Mouse (Mus musculus) left cerebral cortex, postnatal 10 days (tissue): Measurements from ENCODE around the gene Tmed3. TPM values are rescaled to one million over a fixed set of nuclear protein-coding genes. Genes with fewer than 3 reads are reported as not detected.

Experiments used
- DNase-seq, 2 experiments: peaks; one replicate each; pipeline ENCODE4 v3.0.0; 2021 to 2022; ENCODE audit warnings: low spot score in 2 of 2, mixed read lengths in 1 of 2; ENCODE audit errors: extremely low spot score in 1 of 2
- intact Hi-C: fragments of 180-260 bp; cut with DNase I; formaldehyde crosslinking; loops from one replicate; pipeline ENCODE4 v1.15.1; 2025
- total RNA-seq, 2 experiments: library from RNA; stranded (reverse); gene quantifications; 2 replicates each; pipeline ENCODE4 v1.2.3; 2021

The Tmed3 gene
- total RNA-seq: 10 to 100 TPM; 27.0 to 31.0 TPM

DNA sequence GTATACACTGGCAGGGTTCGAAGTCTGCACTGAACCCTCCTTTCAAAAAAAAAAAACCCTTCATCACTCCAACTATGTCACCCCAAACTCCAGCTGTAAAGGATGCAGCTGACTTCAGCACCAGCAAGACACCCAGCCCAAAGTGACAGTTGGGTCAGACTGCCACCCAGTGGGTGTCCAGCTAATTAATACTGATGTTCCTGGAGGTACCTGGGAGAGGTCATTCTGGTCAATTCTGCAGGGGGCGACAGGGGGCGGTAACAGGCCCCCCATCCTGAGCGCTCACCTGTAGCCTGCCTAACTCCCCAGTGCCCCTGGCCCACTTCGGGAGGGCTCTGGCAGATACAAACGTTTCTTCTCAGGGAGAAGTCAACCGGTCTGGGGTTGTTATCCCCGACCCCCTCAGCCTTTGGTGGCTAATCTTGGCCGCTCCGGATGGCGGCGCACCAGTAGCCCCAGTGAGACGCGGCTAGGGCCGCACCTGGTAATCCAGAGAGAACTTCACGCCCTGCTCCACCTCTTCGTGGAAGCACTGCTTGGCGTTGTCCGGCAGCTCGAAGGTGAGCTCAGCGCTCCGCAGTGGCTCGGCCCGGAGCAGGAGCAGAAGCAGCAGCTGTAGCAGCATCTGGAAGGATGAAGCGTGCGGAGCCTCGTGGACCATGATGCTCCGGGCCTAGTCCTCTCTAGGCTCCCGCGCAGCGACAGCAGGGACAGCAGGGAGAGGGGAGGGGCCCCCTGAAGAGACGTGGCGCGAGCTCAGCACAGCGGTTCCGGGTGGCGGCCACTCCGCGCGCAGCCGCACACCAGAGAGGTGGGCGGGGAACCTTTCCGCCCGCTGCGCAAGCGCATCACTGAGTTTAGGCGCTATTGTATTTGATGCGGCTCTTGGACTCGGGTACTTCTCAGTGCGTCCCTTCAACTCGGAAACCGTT lies at the start of gene Tmed3:
TSS of gene Tmed3 (minus strand) at position 804 of the 932 bp plus-strand sequence.
- peak; percentile 90 to 95 for DNase-seq
- intact Hi-C loops: loop anchor here (5.0 to 10.0 kb wide), 2 partner anchors 88 to 270 kb away; no protein-coding TSS in a partner anchor

DNA sequence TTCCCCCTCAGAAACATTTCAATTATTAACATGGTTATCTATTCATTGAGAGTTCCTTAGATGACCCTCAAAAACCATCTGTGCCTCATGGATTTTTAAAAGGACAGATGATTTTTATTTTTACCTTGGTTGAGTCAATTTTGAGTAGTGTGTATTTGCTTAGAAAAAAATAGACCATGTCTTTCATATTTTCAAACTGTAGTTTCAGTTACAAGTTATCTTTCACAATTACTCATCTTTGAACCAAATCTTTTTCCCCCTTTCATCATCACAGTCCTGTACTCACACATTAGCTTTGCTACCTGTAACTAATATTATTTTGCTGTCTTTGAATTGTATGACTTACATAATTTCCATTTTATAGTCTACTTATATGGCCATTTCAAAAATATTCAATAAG lies 35.2 kb upstream of the Tmed3 start:
- DNase-seq: no peak
- intact Hi-C loops: no loop called here

DNA sequence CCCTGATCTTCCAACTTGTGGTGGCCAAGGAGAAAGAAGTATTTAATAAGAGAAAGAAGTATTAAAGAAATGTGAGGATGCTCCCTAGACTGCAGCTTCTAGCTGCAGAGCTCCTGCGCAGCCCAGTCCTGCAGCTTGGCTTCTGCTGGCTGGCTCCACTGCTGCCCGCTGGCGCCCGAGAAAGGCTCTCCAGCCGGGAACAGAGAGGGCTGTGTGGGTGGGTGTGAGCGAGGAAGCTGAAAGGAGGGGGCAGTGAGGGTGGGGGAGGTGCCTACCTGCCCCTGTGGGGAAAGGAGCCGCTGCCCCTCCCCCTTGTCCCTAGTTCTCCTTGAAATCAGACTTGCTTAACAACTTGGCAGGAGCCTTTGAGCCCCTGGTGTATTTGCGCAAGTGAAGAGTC lies 33.4 kb upstream of the Tmed3 start, which contains the start of gene Ankrd34c:
TSS of gene Ankrd34c (minus strand) at position 181 of the 400 bp plus-strand sequence.
- intact Hi-C loops: loop anchor here (10.0 kb wide), 1 partner anchor 57 kb away; no protein-coding TSS in a partner anchor
- peak; percentile 16 to 62 for DNase-seq

DNA sequence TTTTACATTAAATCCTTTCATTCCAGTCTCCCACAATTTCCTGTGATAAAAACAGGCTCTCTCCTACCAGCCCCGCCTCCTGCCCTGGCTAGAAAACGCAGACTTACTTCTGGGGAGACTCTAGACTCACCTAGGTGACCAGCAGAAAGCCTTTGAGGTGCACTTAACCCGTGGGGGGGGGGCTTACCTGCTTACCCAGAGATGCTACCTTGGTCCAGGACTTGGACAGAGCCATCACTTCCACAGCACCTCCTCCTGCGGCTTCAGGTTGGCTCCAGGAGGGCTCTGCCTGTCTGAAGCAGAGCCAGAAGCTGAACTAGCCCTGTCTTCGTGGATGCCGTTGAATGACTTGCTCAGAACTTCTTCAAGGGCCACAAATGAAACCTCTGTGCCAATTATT lies 33.0 kb upstream of the Tmed3 start:
- intact Hi-C loops: loop anchor here (10.0 kb wide), 1 partner anchor 57 kb away; no protein-coding TSS in a partner anchor

DNA sequence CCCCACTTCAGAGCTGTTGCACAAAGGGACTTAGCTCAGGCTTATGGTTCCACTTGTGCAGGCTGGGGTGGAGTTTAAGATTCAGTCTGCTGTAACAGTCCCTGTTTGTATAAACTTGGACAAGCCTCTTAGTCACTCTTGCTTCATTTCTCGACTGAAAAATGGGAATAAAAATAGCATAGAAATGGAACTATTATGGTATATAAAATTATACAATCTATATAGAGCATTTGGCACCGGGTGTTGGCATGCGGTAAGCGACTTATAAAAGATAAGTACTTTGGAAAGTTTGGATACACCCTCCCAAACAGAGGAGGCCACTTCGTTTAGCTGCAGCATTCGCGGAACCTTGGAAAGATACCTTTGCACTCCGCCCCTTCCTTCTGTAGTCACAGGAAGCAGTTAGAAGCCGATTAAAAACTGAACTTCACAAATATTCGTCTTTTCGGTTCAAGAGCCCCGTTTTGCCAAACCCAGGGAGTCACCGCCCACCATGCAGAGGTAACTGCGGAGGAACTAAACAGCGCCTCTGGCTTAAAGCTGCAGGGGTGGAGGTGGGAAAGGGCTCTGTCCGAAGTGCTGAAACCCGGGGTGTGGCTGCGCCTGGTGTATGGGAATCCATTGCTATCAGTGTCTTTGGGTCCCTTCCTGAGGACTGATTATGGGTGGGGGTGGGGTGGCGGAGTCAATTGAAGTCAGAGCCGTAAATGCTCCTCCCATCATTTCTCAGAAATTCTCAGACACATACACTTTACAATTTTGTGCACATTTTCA lies 32.3 kb upstream of the Tmed3 start:
- DNase-seq: peak in 1 of 2 experiments; percentile 26
- intact Hi-C loops: loop anchor here (10.0 kb wide), 1 partner anchor 58 kb away; no protein-coding TSS in a partner anchor

More for the DNA sequence above, 33.0 kb upstream of the Tmed3 start:
- DNase-seq: peak in 1 of 2 experiments; percentile 15

DNA sequence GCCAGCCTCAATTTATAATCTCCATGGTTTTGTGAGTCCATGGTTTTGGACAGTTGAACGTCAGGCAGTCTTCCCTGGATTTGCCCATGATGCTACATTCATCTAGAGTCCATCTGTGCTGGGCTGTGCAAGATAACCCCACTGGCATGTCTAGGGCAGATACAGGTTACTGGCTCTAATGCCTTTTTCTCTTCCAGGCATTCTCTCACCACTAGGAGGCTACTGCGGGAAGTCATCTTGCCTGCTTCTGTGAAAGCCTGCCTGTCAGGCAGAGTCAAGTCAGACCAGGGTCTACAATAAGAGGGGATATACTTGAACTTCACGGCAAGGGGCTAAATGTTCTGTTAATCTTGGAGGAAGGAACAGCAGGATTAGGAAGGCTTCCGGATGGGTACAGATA lies 2.0 kb upstream of the Tmed3 start:
- DNase-seq: no peak

DNA sequence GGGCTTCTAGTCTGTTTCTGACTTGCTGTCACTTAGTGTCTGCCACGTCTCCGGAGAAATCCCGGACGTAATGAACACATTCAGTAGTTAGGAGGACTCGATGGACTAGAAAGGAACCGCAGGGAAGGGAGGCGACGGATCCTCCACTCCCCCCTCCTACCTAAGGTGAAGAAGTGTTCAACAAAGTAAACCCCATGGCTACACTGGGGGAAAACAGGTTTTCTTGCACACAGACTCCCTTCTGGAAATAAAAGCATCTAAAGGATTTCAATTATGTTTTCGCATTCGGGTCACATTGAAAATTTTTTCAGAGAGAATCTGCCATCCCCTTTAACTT lies 297 bp upstream of the Tmed3 start:
- DNase-seq: no peak
- intact Hi-C loops: loop anchor here (5.0 to 10.0 kb wide), 2 partner anchors 87 to 270 kb away; no protein-coding TSS in a partner anchor

More for the DNA sequence above, 2.0 kb upstream of the Tmed3 start:
- intact Hi-C loops: loop anchor here (5.0 to 10.0 kb wide), 2 partner anchors 85 to 268 kb away; no protein-coding TSS in a partner anchor

DNA sequence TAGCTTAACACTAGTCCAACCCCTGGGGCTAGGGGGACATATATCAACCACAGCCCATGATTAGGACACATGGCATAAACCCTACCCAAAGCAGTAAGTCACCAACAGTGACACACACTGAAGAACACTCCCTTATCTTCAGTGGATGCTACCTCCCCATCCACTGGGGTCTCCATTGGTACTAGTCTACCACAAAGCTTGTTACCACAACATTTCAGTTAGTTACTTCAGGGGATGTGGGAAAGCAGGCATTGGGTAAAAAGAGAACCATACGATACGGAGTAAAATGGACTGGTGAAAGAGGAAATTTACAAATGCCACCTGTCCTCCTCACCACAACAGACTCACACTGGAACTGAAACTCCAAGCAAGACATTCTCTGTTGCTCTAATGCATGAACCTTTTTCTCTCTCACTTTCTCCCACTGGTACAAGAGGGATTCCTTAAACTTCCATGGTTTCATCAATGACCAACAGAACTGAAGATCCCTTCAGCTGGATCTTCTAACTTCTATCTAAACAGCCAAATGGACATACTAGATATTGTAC lies 3.9 kb downstream of the Tmed3 start:
- intact Hi-C loops: loop anchor here (10.0 kb wide), 1 partner anchor 274 kb away; no protein-coding TSS in a partner anchor
- DNase-seq: no peak

DNA sequence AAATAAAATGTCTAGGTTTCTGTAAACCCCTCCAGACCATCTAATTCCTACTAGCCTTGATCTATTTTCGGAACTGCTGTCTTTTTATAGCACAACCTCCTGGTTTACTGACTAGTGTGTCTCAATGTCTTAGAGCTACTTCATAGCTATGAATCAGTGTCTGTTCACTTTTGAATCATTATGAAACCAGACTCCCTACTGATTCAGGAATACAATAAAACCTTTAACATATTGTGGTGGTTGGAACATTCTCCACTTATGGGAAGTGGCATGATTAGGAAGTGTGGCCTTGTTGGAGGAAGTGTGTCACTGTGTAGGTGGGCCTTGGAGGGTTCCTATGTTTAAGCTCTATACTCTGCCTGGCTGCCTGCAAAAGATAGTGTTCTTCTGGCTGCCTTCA lies 9.7 kb downstream of the Tmed3 start:
- intact Hi-C loops: no loop called here
- DNase-seq: no peak

DNA sequence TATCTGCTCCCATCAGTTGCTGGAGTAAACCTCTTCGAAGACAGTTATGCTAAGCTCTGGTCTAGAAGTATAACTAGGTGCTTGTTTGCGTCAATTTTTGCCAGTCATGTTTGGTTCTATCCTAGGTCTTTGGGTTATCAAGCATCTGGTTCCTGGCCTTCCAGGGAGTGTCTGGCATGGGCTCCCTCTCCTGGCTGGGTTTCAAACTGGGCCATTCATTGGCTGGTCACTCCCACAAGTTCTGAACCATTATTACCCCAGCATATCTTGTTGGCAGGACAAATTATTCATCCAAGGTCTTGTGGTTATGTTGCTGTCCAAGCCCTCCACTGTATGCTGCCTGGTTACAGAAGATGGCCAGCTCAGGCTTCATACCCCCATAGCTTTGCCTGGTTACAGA lies 11.2 kb downstream of the Tmed3 start:
- intact Hi-C loops: no loop called here
- DNase-seq: no peak

DNA sequence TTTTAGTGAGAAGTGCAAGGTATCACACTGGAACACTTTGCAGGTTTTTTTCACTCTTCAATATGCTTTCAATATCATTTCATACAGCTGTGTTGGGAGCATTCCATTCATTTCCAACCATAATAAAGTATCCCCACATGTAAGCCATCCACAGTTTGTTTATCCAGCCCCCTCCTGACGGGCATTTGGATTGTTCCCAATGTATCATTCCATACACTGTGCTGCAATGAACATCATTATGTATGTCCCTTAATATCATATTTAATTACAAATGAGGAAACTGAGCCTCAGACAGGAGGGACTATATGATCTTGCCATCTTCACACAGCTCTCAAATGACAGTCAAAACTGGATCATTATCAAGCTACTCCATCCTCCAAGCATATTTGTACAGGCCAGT lies 15.7 kb downstream of the Tmed3 start:
- intact Hi-C loops: loop anchor here (5.0 kb wide), 1 partner anchor 1142 kb away; the partner anchor contains the start of gene Zfp949
- no peak for DNase-seq

DNA sequence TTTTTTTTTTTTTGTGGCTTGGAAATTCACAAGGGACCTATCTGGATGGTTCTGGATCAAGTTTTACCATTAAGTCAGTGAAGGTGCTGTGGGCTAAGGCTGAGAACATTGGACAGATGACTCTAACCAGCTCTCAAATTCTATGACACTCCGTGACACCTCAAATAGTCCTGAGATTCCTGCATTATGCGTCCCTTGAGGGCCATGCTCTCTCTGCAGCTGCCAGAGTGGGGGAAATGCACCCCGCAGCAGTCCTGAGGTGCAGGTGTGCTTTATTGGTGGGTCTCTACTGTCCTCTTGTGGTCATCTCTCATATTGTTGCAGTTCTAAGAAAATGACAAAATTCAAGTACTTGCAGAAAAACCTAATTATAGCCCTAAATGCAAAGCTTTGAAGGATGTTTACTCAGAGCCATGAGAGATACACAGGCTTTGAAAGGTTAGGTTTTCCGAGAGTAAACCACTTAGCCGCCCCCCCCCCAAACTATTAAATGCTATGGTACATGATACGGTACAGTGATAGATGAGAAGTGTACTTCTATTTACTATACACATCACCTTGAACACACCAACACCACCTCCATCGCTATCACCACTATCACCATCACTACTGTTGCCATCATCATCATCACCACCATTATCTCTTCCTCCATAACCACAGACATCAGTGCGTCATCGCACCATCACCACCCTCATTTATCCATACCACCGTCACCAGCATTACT lies 17.2 kb downstream of the Tmed3 start:
- DNase-seq: no peak
- intact Hi-C loops: loop anchor here (5.0 kb wide), 1 partner anchor 1140 kb away; the partner anchor contains the start of gene Zfp949

DNA sequence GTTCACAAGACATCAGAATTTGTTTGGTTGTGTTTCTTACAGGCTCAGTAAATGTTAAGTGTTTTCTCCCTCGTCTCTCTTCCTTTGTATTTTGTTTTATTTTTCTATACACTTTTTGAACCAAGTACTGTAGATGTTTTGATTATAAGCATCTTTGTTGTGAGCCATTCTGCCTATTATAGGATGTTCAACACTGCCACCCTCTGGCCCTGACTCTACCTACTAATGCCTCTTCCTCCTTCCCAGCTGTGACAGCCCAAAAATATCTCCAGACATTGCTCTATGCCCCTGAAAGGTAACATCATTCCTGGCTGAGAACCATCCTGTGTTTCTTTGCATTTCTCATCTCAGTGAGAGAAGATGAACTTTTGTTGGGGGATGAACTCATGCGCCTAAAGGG lies 18.6 kb downstream of the Tmed3 start:
- intact Hi-C loops: loop anchor here (5.0 kb wide), 1 partner anchor 1139 kb away; the partner anchor contains the start of gene Zfp949
- DNase-seq: no peak

DNA sequence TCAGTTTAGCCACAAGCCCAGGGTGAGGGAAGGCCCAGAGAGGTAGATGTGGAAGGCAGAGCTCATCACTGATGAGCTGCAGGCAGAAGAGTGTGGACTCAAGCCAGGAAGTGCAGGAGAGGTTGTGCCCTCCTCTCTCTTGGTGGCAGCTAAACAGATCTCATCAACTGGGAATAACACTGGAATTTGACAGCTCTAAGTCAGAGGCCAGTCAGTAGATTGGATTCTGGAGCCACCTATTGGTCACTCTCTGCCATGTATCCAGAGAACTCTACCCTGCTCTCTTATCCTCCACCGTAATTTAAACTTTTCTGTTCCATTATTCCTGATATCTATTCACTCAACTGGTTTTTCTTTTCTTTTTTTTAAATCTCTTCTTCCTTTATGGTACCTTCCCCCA lies 25.9 kb downstream of the Tmed3 start:
- intact Hi-C loops: loop anchor here (5.0 kb wide), 1 partner anchor 452 kb away; no protein-coding TSS in a partner anchor
- no peak for DNase-seq

DNA sequence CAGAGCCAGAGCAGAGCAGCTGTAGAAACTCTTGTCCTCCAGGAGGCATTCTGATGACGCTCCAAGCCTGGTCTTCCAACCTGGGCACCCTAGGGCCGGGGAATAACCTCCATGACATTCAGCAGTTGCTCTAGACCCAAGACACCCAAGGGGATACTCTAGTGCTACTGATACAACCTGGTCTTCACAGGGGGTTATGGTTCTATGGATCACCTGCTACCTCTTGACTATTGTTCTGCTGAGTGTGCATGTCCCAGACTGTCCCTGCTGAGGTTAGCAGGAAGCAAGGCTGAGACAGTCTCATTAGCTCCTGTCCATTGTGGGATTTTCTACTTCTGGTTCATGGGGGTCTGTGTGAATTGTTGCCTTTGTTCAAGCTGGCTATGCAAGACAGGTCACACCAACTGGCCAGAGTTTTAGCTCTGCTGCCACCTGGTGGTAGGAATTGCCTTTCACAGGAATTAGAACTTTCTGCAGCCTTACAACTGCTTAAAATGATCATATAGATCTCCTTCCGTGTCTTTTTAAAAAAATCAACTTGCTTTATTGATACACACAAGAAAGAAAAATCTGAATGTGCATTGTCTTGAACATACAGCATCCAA lies 30.8 kb downstream of the Tmed3 start:
- peak; percentile 69 to 70 for DNase-seq
- intact Hi-C loops: loop anchor here (5.0 kb wide), 1 partner anchor 212 kb away; no protein-coding TSS in a partner anchor

DNA sequence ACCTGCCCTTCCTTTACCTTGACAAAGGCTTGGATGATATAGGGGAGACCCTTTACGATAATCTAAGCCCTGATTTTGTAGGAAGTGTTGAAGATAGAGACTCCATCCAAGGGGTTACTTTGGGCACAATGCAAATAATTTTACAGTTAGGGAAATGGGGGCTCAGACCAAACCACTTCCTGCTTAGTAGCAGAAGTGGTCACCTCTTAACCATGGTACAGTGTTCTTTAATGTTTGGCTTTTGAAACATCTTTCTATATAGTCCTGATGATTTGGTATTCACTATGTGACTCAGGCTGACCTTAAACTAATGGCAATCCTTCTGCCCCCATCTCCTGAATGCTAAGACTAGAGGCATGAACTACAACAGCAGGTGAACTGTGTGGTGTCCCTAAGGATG lies 31.5 kb downstream of the Tmed3 start:
- intact Hi-C loops: loop anchor here (5.0 kb wide), 1 partner anchor 211 kb away; no protein-coding TSS in a partner anchor

DNA sequence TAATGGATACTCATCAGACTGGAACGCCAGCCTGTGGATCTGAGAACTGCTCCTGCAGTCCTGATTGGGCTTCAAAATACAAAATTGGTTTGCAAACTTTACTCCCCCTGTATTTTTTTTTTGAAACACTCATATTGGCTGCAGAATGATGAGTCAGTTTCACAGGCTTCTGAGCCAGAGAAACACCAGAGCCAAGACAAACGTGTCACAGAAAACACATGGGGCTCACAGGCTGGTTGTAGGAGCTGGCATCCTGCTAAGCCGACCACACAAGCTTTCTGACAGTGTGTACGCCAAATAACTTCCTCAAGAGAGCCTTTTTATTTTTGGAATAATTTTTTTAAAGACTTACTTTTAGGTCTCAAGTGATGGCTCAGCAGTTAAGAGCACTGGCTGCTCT lies 35.0 kb downstream of the Tmed3 start:
- intact Hi-C loops: loop anchor here (5.0 kb wide), 1 partner anchor 208 kb away; no protein-coding TSS in a partner anchor
- peak; percentile 28 to 34 for DNase-seq

More for the DNA sequence above, 31.5 kb downstream of the Tmed3 start:
- no peak for DNase-seq
